Mouse (Mus musculus) testis, postnatal 14 days (tissue): ENCODE data around the gene Anp32e.
"Not testable (repeated sequence)": the region's sequence is repeated elsewhere in the genome, so short reads cannot be mapped to it uniquely, and the experiment has no call there.

Source experiments
- DNase-seq: peaks from one replicate; pipeline ENCODE4 v3.0.0; 2021; ENCODE audit warnings: low spot score

The Anp32e gene

DNA sequence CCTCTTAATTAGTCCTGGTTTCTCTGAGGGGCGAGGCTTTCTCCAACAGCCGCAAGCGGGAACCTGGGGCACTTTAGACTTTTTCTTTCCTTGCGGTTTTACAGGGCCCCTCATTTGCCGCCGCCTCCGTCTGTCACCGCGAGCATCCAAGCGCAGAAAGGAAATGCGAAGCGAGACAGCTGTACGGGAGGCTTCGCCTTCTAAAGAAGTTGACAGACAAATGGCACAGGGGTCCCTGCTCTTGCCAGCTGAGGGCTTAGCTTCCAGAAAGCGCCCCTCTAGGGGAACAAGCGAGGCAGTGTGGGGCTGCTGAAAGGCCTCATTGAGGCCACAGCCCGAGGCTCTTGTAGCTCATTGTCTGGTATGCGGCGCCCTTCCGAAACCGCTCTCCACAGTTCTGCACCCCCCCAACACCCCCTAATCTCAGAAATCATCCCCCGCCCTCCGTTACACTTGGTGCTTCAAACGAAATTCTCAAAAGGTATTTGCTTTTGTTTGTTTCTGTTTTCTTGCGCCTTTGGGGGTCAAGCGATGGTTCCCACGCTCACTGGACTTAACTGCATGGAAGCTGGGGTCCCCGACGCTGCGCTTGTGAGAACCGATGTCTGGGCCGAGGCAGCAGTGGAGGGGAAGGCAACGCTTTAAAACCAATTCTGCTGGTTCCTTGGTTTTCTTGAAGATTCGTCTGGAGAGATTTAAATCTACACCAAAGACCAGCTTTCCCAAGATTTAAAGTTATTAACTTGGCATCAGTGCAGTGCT lies 44.0 kb downstream of the Anp32e start:
- DNase-seq, result no peak

DNA sequence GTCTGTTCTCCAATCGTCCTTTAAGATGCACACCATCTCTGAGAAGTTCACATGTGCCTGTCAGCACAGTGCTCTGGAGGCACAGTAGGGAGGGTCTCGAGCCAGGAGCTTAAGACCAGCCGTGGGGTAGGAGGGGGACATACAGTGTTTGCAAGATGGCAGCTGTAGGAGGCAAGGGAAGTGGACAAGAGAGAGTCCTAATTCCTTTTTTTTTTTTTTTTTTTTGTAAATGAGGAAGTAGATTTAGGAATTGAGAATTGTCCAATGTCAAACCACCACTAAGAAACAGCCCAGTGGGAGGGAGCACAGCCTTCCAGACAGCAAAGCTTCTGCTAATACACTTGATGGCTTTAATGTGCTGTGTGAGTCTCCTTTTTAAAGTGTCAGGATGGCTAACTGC lies 48.0 kb downstream of the Anp32e start:
- DNase-seq, result no peak

DNA sequence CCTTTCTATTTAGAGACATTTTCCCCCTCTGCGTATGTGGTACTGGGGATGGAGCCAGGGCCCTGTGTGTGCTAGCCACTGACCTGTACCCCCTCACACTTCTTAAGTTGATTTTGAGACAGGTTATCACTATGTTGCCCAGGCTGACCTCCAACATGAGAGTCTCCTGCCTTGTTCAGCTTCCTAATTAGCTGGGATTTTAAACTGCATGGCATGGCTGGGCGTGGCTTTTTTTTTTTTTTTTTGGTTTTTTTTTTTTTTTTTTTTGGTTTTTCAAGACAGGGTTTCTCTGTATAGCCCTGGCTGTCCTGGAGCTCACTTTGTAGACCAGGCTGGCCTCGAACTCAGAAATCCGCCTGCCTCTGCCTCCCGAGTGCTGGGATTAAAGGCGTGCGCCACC lies 48.5 kb downstream of the Anp32e start:
- not testable (repeated sequence) for DNase-seq

DNA sequence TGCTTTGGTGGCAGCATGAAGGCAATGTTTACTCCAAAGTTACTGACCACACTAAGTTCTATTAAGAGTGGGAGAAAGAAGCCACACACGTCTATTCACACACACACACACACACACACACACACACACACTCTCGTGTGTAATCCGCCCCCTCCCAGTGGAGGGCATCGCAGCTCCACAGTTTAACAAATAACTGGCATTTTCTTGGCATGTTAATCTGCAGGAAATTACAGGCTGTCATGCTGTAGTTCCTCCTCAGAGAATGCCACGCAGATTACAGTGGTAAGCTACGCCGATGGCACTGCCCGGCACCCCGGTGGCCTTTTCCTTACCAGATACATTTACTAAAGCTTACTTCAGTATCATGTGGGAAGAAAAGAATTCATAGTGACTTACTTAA lies 49.2 kb downstream of the Anp32e start:
- no peak for DNase-seq

DNA sequence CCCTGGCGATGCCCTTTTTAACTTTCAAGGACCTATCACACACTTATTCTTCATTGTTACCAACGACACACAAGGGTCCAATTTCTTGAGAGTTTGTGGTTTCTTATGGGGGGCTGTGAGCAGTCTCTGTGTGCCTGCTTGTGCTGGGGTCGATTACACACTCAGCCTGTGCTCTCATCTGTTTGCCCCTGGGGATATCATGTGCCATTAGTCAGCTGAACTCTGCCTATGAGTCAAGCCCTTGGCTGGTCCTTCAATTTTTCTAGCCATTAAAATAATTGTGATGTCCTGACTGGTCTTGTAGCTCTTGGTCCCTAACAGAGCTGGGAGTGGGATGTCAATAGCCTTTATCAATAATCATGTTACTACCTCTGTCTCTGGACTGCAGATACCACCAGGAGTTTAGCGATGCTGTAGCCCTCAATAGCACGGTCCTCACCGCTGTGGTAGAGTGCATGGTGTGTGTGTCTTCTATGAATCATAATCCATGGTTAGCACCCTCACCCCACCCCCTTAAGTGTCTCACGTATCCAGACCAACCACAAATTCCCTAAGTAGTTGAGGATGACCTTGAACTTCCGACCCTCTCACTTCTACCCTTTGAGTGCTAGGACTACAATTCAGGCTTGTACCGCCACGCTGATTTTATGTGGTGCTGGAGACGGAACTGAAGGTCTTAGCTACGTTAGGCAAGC lies 51.4 kb downstream of the Anp32e start:
- no peak for DNase-seq

DNA sequence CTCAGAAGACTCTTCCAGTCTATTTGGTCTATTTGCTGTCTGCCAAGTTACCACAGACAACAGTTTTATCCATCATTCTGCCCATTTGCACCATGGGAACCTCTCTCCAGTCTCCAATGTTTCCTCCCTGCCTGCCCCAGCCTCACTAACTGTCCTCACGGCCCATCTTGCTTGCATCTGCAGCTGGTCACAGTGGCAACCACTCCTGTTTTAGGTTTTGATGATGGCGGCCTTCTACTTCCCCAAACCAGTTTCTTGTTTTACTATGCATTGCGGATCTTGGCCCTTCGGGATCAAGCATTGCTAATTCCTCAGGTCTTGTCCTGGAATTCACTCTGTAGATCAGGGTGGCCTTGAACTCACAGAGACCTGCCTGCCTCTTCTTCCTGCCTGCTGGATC lies 53.1 kb downstream of the Anp32e start:
- DNase-seq, result no peak

DNA sequence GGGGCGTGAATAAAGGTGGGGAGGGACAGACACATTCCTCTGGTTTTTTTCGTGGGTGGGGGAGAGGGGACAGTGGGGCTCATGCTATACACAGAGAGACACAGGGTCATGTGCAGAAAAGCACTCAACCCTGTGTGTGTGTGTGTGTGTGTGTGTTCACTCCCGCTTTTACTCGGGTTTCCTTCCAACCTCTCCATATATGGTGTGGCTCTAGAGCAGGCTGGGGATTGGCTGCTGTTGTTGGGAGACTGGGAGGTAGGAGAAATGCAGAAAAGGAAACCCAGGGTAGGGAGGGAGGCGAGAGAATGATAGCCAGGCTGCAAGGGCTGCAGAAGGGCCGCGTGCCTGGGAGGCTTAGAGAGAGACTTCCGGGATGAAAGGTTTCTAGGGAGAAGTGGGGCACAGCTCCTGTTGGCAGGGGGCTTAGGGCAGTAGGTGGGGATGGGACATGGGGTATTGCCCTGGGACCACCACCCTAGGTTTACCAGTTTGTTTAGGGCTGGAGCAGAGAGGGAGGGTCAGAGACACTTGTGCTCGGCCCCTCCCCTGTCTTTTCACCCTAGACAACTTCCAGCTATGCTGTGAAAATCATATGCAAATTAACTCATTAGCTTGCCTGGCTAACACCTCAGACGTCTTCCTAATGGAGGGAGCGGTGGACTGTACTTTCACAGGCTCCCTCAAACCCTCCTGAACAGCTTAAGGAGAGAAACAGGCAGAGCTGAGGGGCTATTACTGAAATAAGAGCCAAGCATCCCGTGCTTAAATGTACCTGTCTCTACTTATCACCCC lies 56.4 kb downstream of the Anp32e start:
- peak; percentile 68 for DNase-seq

DNA sequence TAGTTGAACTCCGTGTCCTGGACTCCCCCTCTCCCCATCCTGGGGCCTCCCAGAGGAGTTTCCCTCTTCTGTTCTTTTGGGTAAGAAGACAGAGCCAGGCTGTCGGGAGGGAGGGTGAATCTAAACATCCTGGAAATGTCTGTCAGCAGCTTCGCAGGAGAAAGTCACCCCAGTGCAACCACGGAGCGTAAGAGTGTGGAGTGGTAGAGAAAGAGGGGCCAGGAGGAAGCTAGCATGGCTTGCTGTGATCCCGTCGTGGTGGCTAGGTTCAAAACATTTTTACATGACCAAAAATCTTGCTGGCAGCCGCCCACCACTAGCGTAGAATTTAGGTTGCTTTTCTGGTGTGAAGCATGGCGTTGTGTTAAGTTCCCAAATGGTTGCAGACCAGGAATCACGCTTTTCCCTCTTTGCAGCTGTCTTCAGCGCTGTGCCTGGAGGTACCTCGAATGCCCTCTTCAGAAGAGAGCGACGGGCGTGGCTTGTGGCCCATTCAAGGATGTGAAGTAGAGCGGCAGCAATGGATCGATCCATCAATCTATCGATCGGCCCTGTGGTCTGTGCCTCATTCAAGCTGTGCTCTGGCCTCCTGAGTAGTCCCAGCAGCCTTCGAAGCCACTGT lies 57.1 kb downstream of the Anp32e start:
- peak; percentile 61 for DNase-seq

DNA sequence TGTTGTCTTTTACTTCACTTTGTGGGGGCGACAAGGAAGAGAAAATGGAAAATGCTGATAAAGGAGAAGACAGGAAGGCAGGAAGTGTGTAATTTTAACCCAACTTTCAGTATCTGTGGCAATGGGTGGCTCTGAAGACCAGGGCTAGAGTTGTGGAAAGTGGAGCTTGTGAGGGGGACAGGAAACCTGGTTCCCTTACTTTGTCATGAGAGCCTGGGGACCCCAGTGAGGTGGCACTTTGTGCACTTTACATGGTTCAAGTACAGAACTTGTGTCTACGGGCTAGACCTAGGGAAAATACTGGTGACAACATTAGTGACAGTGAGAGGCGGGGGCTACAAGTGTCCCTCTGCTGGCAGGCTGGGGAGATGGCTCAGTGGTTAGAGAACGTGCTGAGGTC lies 57.9 kb downstream of the Anp32e start:
- no peak for DNase-seq

DNA sequence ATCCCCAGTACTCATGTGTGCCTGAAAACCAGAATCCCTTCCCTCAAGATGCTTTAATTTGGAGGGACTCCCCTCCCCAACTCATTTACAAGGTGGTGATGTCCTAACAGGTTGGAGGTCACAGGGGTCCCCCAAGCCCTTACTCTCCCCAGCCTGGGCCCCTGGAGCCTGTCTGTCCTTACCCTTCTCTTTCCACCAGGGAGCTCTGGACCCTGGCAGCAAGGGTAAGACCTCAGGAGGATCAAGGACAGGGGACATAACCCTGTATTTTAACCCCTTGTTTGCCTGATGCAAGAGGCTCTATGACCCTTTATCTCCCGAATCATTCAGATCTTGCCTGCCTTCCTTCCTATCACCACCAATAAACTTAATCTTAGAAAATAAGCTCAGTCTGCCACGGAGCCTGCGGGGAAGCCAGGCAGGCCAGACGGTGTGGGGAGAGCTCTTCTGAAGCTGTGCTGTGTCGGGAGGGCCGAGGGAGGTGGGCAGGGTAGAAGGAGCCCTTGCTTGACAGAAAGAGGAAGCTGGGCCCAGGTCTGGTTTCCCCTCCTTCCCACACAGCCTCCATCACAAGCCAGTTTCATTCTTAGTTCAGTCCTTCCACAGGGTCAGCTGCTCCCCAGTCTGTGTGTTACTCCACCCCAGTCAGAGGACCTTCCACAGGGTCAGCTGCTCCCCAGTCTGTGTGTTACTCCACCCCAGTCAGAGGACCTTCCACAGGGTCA lies 58.5 kb downstream of the Anp32e start:
- no peak for DNase-seq

DNA sequence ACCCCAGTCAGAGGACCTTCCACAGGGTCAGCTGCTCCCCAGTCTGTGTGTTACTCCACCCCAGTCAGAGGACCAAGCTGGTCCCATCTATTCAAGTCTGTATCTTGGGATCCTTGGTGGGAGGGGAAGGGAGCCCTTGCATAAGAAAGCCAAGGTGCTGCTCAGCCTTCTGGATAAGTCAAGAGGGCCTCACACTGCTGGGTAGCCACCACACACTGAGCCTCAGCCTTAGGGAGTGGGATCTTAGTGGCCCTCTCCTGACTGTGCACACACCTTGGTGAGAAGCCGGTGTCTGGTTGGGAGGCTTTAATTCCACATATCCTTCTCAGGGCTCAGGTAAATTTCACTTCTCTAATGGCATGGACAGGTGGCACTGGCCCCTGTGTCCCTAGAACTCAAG lies 59.1 kb downstream of the Anp32e start:
- no peak for DNase-seq

DNA sequence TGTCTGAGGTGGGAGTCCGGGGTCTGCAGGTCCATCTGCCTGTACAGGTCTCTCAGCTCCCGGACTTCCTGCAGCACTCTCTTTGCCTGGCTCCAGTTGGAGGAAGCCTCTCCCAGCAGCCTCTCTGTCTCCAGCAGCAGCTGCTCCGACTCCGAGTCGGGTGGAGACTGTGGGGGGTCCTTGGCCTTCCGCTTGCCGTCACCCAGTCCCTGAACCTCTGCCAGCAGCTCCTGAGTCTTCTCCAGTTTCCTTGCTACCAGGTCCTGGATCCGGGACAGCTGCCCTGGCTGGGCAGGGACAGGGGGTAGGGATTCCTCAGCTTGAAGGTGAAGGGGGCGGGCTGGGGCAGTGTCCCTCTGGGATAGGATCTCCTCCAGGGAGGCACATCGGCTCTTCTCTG lies 59.9 kb downstream of the Anp32e start:
- DNase-seq, result peak; percentile 62

DNA sequence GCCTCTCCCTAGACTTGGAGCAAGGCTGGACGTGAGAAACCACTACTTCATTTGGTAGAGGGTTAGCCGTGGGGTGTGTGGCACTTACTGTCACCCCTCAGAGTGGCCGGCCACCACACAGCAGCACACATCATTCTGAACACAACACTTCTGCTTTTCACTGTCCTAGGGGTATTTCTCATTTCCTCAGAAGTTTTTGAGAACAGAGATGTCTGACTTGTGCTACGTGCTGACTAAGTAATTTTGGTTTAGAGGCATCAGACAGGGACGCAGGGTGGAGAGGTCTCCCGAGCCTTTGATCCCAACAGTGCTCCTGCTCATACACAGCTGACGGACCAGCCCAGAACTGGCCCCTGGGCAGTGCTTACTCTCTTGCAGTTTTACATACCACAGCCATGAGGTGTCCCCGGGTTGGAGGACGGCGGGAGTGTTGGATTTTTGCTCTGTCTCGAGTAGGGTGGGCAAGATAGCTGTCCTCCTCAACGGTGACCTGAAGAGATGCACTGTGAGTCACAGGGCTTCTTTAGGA lies 61.4 kb downstream of the Anp32e start:
- no peak for DNase-seq

DNA sequence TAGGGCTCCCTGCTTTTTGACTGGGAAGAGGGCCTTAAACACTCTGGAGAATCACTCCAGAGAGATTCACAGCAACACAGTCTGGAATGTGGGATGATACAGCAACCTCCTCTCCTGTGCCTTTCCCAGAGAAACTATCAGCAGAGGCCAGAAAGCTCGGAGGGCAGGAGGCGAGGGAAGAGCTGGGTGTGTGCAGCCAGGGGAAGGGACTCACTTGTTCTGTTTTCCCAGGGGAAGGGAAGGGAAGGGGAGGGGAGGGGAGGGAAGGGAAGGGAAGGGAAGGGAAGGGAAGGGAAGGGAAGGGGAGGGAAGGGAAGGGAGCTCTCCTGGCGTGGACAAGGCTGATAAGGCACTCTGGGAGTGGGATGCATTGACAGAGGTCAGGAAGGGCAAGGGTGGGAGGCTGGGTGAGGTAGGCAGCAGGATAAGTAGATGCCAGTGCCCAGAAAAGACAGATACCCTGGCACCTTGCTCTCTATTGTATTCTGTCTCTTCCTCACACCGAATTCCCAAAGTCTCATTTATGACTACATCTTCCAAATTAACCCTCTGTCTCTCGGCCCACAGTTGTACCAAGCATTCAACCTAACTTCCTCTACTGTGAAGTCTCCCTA lies 64.1 kb downstream of the Anp32e start:
- DNase-seq, result peak; percentile 73

DNA sequence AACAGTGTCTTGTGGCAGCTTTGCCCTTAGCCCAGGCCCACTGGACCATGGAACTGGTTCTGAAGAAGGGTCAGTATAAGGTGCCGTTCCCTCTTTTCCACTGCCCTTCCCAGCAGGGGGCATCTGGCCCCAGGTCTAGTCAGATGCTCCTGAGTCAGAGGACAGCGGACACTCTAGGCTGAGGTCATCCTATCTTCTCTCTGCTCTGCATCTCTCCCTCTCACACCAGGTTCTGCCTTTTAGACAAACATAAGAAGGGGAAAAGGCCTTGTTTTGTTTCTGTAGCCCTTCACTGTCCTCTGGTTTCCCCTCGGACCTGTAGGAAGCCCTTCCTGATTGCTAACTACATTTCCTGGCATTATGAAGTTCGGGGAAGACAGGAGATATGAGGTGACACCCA lies 64.8 kb downstream of the Anp32e start:
- DNase-seq, result no peak

DNA sequence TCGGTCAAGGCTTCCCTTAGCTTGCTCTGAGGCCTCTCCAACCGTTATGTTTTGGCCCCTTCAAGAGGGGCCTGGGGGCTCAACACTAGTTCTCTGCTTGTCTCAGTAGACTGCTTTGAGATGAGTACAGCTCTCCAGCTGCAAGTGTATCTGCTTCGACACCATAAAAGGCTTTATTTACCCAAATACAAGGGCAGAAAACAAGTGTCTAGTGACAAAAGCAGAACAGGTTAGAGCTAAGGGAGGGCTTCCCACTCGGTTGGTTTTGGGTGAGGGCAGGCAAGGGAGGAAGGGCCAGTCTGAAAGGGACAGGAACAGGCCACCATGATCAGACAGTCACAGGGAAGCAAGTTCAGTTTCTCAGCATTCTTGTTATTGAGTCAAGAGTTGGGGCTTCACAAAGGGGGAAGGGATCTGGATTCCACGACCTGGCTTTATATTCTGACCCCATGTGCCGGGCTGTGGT lies 65.4 kb downstream of the Anp32e start:
- no peak for DNase-seq

DNA sequence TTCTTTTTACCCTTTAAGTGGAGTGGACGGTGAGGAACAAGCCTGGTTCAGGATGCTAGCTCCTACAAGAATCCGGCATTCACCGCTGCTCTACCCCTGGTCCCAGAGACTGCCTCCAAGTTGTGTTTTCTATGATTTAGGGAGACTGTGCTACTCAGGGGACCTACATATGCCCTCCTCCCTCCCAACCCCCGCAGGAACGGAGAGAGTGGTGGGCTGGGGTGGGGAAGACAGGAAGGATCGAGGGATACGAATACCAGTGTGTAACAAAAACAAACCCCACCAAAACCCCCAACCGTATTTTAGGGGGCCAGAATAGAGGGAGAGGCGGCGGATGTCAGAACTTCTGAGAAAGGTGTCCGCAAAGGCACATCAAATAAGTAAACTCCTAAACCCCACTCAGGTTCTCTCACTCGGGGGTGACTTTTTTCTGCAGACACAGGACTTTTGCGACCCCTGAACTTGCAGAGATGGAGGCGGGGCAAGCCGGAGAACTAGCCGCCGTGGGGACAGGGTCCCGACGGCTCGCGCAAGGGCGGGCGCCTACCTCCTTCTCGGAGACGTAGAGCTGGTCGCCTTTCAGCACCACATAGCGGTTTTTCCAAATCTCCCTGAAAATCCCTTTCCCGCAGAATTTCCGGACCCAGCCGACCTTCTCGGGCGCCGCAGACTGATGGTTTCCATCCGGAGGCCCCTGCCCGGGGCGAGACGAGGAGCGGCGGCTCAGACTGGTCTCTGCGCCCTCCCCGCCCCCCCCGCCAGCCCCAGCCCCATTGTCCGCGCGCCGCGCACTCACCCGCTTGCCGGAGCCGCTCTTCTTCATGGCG lies 66.1 kb downstream of the Anp32e start:
- DNase-seq, result no peak

DNA sequence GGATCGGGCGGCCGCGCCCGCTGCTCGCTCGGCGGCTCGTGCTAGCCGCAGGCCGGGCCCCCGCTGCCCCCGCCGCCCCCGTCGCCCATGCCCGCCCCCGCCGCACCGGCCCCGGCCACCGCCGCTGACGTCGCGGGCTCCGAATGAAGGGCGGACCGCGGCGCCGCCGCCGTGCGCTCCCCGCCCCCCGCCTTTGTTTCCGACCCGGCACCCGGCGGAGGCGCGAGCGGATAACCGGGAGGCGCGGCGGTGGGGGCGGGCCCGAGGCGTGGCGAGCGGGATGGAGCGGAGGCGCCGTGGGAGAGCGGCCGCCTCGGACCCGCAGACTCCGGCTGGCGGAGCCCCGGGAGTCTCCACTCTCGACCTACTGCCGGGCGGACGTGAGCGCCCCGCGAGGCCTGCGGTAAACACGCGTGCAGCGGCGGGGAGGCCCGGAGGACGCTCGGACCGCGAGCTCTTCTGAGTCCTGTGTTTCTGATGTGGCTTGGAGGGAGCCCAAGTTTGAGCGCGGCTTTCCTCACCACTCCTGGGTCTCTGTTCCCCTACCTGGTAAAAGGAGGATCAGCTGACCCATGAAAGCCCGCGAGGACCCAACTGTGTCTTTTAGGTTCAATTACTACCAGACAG lies 66.9 kb downstream of the Anp32e start, which contains the start of gene Plekho1:
TSS of gene Plekho1 (minus strand) at position 200 of the 627 bp plus-strand sequence.
- DNase-seq, result peak; percentile 59

DNA sequence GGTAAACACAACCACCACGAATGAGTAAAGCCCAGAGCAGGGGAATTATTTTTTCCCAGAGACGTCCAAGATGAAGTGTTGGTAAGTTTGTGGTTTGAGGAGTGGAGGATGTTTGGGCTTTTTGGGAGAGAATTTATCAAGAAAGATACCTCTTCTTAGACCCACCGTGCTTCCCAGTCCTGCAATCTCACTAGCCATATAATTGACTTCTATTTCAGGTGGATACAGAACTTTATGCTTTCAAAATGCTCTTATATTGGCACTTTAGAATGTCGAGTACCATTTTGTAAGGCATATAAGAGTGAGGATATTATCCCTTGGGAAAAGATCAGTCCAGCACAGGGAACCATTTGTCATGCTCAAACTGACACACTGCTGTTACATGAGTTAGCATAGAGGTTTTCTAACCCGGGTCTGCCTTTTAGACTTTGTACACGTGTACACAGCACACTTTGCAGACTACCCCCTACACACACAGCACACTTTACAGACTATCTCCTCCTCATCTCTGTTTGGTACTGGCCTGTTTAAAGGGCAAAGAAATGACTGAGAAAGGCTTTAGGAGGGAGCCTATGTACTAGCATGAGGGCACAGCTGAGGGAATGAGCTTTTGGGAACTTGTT lies 67.5 kb downstream of the Anp32e start:
- no peak for DNase-seq
